Mouse (Mus musculus) retina, postnatal 7 days (tissue): ENCODE data around the gene Rrp12.
A peak's percentile ranks its signal among the peaks of the same experiment; 100 is the strongest.

ENCODE experiments used
- DNase-seq: peaks from one replicate; pipeline ENCODE4 v3.0.0-alpha.2; 2012; ENCODE audit warnings: low read depth, low spot score

Gene Rrp12

DNA sequence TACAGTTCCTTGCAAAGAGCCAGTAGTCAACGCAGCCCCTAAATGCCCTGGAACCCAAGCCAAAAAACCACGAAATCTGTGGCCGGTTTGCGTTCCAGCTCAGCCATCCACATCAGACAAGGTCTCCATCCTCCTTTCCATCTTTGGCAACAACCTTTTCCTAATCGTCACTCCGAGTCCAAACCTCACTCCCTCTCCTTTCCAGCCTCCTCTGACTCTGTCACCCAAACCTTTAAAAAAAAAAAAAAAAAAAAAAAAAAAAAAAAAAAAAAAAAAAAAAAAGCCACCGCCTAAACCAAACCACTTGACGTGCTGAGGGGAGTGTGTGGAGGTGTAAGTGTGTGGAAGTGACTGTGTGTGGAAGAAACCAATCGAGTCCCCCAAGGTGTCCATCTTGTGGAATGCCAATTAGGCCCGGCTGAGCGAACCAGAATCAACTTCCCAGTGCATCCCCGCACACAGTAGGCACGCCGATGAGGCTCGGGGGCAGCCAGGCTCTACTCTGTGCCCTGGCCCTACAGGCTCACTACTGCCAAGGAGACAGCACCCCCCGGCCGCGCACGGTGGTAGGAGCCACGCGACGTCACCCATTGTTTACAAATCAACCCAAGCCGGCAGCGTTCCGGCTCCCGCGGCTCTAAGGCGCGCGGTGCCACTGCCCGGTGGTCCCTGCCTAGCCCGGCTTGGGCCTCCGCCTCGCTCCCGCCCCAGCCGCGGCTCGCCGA, 66.4 kb downstream of the Rrp12 start, which contains the start of gene Frat1:
Frat1 (plus strand) TSS at position 590 of the 725 bp plus-strand sequence.
- DNase-seq = peak; percentile 87

DNA sequence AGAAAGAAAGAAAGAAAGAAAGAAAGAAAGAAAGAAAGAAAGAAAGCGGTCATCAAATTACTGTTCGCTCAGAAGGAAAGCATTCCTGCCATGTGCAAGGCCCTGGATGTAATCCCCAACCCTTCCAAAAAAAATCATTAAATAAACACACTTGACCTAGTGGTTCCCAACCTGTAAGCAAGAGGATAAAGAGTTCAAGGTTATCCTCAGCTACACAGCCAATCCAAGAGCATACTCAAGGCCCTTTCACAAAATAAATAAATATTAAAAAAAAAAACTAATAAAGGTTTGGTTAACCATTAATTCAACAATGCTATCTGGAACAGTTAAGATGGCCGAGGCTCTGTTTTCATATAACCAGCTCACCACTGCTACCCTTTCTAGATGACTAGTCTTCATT, 67.0 kb downstream of the Rrp12 start:
- no peak for DNase-seq

DNA sequence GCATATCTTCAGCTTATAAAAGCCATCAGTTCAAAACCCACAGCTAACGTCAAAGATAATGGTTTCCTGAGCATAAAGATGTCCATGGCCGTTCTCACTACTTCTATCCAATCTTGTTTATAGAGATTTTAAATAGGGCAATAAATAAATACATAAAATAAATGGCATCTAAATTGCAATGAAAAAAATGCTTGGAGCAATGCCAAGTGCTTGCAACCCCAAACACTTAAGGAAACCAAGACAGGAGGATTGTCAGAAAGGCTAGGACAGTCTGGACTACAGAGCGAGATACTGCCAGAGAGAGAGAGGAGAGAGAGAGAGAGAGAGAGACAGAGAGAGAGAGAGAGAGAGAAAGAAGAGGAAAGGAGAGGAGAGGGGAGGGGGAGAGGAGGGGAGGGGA, 69.4 kb downstream of the Rrp12 start:
- DNase-seq = no peak

DNA sequence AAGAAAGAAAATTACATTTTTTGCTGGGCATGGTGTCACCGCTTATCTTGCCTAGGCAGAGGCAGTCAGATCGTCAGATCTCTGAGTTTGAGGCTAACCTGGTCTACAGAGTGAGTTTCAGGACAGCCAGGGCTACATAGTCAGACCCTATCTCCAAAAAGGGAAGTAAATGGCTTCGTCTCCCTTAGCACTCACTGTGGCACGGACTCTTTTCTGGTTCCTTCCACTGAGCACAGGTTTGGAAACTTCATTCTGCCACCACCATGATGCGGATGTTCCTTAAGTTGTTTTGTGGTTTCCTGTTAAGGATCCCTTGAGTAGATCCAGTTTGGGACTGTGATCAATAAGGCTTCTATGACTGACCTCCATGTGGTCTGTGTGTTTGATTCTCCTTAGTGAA, 71.0 kb downstream of the Rrp12 start:
- DNase-seq = no peak

DNA sequence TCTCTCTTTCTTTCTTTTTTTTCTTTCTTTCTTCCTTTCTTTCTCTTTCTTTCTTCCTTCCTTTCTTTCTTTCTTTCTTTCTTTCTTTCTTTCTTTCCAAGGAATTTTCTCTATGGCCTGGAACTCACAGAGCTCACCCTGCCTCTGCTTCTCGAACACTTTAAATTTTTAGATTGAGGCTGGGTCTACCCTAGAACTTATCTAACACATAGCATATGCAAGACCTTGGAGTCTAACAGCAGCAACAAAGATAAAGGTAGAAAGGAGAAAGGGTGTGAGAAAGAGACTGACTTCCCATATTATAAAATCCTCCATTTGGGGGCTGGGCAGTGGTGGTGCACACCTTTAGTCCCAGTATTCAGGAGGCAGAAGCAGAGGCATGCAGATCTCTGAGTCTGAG, 73.4 kb downstream of the Rrp12 start:
- no peak for DNase-seq

DNA sequence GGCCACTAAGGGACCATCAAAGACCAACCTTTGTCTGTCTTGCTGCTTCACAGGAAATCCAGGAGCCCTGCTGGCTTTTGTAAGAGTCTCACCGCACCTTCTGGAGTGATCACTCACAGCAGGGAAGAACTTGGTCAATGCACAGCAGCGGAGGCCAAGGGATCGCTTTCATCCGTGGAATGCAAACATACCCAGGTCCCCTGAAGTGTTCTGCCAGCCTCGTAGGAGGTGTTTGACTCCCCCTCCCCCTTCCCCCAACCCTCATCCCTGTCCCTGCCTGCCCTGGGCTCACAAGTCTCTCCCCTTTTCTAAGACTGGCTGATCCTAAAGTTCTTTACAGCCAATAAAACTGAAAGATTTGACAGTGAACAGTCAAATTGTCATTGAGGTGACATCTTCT, 74.5 kb downstream of the Rrp12 start:
- DNase-seq = no peak

DNA sequence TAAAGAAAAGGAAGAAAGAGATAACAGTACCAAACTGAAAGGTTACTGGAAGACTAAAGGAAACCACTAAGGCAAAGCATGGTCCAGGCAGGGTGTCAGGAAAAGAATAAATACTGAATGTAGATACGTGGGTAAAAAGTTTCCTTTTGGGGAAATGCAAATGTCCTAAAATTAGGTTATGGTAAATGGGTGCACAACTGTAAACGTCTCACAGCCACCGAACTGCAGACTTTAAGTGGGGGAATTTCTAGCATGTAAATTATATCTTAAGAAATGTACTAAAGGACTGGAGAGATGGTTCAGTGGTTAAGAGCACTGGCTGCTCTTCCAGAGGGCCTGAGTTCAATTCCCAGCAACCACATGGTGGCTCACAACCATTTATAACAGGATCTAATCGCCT, 77.2 kb downstream of the Rrp12 start:
- no peak for DNase-seq

DNA sequence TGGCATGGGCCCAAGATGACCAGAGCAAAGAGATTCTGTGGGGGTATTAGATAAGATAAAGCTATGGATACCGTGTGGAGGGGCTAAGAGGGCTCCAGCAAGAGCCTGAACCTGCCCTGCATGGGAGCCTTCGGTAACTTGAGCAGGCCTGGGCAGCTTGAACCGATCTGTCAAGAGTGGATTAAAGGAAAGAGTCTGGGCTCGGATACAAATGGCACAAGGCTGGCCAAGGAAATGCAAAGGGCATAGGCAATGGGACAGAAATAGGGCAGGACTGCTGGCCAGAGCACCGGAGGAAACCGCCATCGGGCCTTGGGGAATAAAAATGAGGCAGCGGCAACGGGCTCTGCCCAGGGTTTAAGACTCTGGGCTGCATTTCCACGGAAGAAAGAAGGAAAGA, 78.6 kb downstream of the Rrp12 start:
- no peak for DNase-seq

DNA sequence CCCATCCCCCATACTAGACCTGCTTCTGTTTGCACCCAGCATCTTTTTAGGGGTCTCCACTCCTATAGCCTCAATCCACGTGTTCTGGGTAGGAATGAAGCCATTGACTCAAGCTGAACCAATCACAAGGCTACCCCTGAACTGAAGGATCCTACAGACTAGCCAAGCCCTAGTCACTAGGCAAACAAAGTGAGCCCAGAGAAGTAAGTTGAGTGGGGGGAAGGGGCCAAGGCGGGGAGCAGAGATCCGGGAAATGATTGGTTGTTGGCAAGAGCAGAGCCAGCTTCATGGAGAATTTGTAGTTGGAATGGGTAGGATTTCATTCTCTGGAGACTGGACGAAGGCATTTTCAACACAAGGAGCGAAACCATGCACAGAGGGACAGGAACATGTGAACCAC, 79.1 kb downstream of the Rrp12 start:
- no peak for DNase-seq

DNA sequence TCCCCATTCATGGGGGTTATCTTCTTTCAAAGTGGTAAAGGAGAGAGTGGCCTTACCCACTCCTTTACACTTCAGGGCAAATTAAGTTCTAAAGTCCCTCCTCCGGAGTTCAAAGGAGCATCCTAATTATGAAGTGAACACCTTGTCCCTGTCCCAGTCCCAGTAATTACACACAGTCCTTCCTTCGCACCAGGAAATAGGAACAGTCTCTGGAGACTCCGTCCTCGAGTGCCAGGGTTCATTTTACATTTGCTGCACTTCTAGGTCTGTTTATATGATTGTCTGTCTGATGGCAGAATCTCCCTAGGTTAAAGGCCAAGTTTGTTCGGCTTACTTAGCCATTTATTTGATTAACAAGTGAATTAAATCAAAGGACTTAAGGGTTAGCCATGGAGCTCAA, 79.6 kb downstream of the Rrp12 start:
- no peak for DNase-seq

DNA sequence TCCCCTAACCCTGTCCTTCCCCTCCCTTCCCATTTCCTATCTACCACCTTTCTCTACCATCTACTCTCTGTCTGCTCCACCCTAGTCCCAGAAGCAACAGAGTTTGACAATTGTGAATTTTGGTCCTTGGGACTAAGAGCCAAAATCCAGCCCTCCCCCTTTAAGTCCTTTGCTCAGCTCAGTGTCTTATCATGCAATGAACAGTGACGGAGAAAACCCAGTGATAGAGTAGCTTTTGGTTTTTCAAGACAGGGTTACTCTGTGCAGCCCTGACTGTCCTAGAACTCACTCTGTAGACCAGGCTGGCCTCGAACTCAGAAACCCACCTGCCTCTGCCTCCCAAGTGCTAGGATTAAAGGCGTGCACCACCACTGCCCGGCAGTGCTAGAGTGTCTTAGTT, 82.6 kb downstream of the Rrp12 start:
- DNase-seq = no peak
